Mouse (Mus musculus) testis, adult 2 months (tissue): ENCODE measurements around the gene Mier2.

ENCODE experiments used
- CTCF ChIP-seq: fragments of 200-500 bp; IDR thresholded peaks from 2 replicates; pipeline ENCODE4 v1.5.1; 2012; ENCODE audit warnings: low read depth, mild to moderate bottlenecking, inconsistent platforms, low read length, moderate library complexity; ENCODE audit not compliant: control insufficient read depth, insufficient read depth, insufficient replicate concordance
- POLR2A ChIP-seq: fragments of 200-500 bp; IDR thresholded peaks from 2 replicates; pipeline ENCODE4 v1.6.1; 2012; ENCODE audit warnings: low read depth, mild to moderate bottlenecking, inconsistent platforms, low read length, moderate library complexity; ENCODE audit not compliant: control insufficient read depth

GRCm38 (mm10) chr10:79528081-79528480 is 26.9 kb downstream of the Mier2 start:
- no peak for TF ChIP-seq POLR2A
- no peak for TF ChIP-seq CTCF
